Mouse (Mus musculus): ENCODE results near the gene Kif2b. TPM values are rescaled to one million over a fixed set of nuclear protein-coding genes. Genes with fewer than 3 reads are reported as not detected.

The Kif2b gene
- polyA plus RNA-seq (2017; shearing (Covaris generic)) = not detected

GRCm38 (mm10) chr11:91577317-91577716 is at the start of gene Kif2b:
TSS of gene Kif2b (minus strand) at chr11:91577558.

